Mouse (Mus musculus) brain, embryonic 18.5 days (tissue): ENCODE results near the gene Zfp322a.
"Not testable (repeated sequence)": the region's sequence is repeated elsewhere in the genome, so short reads cannot be mapped to it uniquely, and the experiment has no call there.

Source experiments
- DNase-seq: peaks from one replicate; pipeline ENCODE4 v3.0.0-alpha.2; 2012; ENCODE audit warnings: low read depth, low spot score

Gene Zfp322a

DNA sequence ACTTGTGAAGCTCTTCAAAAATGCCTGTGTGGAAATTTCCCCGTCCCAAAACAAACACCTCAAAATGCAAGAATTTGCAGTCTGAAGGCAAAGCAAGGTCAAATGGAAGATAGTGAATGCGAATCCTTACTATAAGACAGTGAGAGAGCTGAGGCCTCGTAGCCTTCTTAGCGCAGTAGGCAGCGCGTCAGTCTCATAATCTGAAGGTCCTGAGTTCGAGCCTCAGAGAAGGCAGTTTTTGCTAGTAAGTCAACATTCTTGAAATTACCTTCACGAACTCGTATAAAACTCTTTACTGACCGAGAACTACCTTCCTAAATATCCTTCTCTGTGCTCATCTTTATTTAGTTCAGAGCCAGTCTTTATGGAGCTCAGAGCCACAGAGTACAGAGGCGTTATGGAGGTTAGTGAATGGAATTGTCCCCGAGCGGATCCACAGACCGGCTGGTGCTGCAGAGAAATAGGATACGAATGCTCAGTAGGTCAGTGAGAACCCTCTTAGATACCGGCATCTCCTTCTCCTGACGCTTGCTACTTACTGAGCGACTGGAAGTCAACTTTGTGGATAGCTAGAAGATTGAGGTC lies 51.6 kb downstream of the Zfp322a start:
- no peak for DNase-seq

DNA sequence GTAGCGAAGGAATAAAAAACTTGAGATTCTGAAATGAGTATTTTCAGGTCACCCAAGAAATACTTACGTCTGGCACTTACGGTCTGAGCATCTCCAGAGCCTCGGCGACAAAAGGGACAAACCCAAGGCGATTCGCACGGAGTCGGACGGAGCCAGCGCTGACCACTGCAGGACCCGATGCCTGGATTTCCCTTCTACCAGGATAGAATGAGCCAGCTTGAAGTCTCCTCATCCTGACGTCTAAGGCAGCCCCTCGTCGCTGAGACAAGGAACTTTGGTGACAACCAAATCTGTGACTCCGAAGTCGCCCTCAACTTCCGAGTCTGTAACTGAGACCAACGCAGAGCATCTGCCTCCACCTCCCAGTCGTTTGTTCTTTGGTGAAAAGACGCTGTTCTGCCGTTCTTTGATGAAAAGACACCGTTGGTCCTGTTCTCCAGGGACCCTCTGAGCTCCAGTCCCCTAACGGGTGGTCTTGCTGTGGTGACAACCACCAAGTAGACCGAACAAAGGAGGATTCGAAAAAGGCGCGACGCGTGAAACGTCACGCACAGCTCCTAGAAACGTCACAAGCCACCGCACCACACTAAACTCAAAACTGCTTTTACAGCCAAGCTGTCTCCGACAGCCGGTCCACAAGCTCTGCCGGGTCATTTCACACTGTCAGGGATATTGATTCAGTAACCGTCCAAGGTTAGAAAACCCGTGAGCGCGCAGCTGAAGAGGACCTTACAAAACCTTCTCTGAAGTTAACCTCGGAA lies 55.9 kb downstream of the Zfp322a start:
- DNase-seq: no peak

DNA sequence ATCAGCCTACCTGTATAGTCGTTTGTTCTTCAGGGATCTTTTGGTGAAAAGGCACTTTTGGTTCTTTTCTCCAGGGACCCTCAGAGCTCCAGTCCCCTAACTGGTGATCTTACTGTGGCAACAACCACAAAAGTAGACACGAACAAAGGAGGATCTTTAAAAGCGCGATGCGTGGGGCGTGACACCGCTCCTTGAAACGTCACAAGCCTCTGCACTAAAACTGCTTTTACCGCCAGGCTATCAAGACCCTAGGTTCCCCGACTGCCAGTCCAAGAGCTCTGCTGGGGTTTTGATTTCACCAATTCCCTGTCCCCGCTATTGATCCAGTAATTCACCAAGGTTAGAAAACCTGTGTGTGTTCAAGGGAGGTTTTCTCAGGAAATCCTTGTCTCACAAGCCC lies 59.0 kb downstream of the Zfp322a start:
- DNase-seq: no peak

DNA sequence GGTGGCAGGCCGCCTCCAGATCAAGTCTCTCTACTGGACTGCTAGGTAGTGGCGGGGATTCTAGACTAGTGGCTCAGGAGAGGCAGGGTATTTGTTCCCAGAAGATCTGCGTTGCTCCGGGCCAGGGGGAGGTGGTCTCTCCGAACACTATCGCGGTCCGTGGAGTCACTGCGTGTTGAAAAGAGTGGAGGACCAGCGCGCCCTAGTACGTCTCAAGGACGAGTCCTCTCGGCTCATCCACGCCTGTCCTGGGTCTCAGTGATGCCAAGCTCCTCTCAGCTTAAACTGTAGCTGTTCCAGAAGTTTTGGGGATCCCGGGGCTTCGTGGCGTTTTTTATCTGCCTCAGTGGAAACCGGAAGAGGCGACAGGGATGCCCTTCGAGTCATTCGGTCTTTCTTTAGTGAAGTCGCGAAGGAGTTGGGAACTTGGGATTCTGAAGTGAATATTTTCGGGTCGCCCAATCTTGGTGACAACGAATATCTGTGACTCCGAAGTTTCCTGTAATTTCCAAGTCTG lies 59.5 kb downstream of the Zfp322a start:
- no peak for DNase-seq

DNA sequence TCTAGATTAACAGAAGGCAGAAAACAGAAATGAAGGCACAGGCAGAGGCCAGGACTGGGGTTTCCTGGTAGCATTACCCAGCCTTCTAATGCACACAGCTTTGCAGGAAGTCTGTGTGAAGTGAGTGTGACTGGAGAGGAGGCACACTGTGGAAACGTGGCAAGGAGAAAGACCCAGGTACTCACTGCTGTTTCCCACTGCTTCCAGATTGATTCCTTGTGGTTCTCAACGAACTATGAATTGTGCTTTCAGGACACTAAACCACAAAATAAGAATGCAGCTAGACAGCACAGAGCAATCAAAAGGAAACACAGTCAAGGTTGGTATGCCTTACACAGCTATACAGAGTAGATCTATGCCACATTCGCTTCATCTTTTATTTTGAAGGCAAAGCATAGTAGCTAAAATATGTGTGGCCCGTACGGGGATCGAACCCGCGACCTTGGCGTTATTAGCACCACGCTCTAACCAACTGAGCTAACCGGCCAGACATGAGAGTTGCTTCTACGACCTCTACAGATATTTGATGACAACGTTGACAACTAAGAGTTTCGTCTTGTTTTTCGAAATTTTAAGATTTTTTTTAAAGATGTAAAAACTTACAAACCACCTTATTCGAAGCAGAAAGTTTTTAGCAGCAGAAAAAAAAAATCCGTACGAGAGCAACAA lies 60.2 kb downstream of the Zfp322a start:
- not testable (repeated sequence) for DNase-seq

DNA sequence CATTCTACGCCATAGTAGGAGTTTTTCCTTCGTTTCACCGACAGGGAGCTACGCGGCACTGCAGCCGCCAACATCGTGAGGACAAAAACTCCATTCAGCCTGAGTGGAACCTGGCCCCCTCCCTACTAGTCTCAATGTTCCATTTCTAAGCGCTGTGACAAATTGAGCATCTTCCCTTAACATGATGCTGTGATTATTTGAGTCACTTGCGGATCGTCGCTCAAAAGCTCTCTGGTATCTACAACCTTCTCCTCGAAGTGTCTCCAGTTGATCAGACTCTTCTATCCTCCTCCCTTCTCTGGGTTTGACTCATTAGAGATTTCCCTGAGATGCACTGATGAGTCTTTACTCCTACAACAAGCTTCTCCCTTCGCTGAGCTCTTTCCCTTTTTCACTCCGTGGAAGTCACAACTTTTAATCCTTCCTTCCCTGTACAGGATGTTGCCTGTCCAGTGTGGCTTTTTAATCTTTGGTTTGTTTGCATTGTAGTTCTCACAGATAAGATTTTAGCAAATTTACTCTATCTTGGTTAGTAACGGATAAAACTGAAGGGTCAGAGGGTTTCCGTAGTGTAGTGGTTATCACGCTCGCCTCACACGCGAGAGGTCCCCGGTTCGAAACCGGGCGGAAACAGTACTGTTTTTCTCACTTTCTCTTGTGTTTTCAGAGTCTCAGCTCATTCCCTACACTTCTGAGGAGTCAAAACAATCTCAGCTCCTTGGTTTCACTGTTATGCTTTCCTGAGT lies 61.8 kb downstream of the Zfp322a start:
- DNase-seq: no peak

DNA sequence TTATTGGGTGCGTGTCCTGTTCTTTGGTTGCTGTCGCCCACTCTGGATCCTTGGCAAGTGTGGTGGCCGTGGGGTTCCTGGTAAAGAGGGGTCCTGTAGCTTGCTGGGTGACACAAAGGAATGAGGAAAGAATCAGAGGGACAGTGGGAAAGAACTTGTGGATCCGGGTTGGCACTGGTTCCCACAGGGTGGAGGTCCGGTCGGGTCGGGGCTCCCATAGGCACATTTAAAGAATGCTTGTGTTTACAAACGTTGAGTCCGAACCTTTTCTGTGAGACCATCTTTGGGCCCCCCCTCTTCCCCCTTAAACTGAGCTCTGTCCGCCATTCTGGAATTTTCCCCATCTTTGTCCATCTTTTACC lies 62.3 kb downstream of the Zfp322a start:
- DNase-seq: no peak
